Mouse (Mus musculus): ENCODE measurements around the gene Aftph.

Gene Aftph

GRCm38 (mm10) chr11:20728044-20728443 lies 13.3 kb downstream of the Aftph start:
- DNase-seq (ENCODE audit: low spot score) = no peak

- no peak for DNase-seq (ENCODE audit: low spot score)
Observed at GRCm38 (mm10) chr11:20723572-20723971, 17.8 kb downstream of the Aftph start.

GRCm38 (mm10) chr11:20712068-20712671 lies 29.2 kb downstream of the Aftph start:
- DNase-seq (ENCODE audit: low spot score) = no peak

GRCm38 (mm10) chr11:20691000-20691399 lies 50.4 kb downstream of the Aftph start:
- DNase-seq (ENCODE audit: low spot score) = no peak

- DNase-seq (ENCODE audit: low spot score) = no peak
Observed at GRCm38 (mm10) chr11:20681679-20682078, 59.7 kb downstream of the Aftph start.

GRCm38 (mm10) chr11:20680781-20681180 lies 60.6 kb downstream of the Aftph start:
- no peak for DNase-seq (ENCODE audit: low spot score)

- no peak for DNase-seq (ENCODE audit: low spot score)
Observed at GRCm38 (mm10) chr11:20679396-20679795, 62.0 kb downstream of the Aftph start.

- no peak for DNase-seq (ENCODE audit: low spot score)
Observed at GRCm38 (mm10) chr11:20672513-20672912, 68.9 kb downstream of the Aftph start.

- DNase-seq (ENCODE audit: low spot score) = no peak
Observed at GRCm38 (mm10) chr11:20671789-20672392, 69.5 kb downstream of the Aftph start.

GRCm38 (mm10) chr11:20664878-20665277 lies 76.5 kb downstream of the Aftph start:
- DNase-seq (ENCODE audit: low spot score) = no peak

- no peak for DNase-seq (ENCODE audit: low spot score)
Observed at GRCm38 (mm10) chr11:20663580-20664198, 77.7 kb downstream of the Aftph start.

GRCm38 (mm10) chr11:20662811-20663210 lies 78.6 kb downstream of the Aftph start:
- DNase-seq (ENCODE audit: low spot score) = no peak

GRCm38 (mm10) chr11:20661652-20662051 lies 79.7 kb downstream of the Aftph start:
- DNase-seq (ENCODE audit: low spot score) = no peak

GRCm38 (mm10) chr11:20660111-20661097 lies 81.0 kb downstream of the Aftph start:
- DNase-seq (ENCODE audit: low spot score) = no peak

GRCm38 (mm10) chr11:20659094-20659493 lies 82.3 kb downstream of the Aftph start:
- no peak for DNase-seq (ENCODE audit: low spot score)

- DNase-seq (ENCODE audit: low spot score) = no peak
Observed at GRCm38 (mm10) chr11:20656711-20657057, 84.7 kb downstream of the Aftph start.

- no peak for DNase-seq (ENCODE audit: low spot score)
Observed at GRCm38 (mm10) chr11:20655795-20656710, 85.3 kb downstream of the Aftph start.

GRCm38 (mm10) chr11:20651166-20651565 lies 90.2 kb downstream of the Aftph start:
- DNase-seq (ENCODE audit: low spot score) = no peak

- no peak for DNase-seq (ENCODE audit: low spot score)
Observed at GRCm38 (mm10) chr11:20650006-20650639, 91.3 kb downstream of the Aftph start.

GRCm38 (mm10) chr11:20649477-20649876 lies 91.9 kb downstream of the Aftph start:
- no peak for DNase-seq (ENCODE audit: low spot score)
